Mouse (Mus musculus) gastrocnemius, adult 2 months (tissue): Measurements from ENCODE around the gene Frmd4a. TPM values are rescaled to one million over a fixed set of nuclear protein-coding genes. Genes with fewer than 3 reads are reported as not detected.
"Not testable (repeated sequence)": the region's sequence is repeated elsewhere in the genome, so short reads cannot be mapped to it uniquely, and the experiment has no call there.

ENCODE experiments used
- DNase-seq: peaks from one replicate; pipeline ENCODE4 v3.0.0; 2022
- H3K27ac ChIP-seq: fragments of 200-600 bp; 2 replicates; pipeline ENCODE4 v1.8.1; 2022; ENCODE audit warnings: mild to moderate bottlenecking
- H3K4me3 ChIP-seq: fragments of 200-600 bp; 2 replicates; pipeline ENCODE4 v1.8.1; 2022; ENCODE audit warnings: mild to moderate bottlenecking, moderate library complexity
- CTCF ChIP-seq: fragments of 200-600 bp; IDR thresholded peaks from 2 replicates; pipeline ENCODE4 v1.8.1; 2022; ENCODE audit warnings: antibody characterized with exemption, mild to moderate bottlenecking, moderate library complexity
- intact Hi-C: fragments of 180-260 bp; cut with DNase I; formaldehyde crosslinking; loops from one replicate; pipeline ENCODE4 v1.15.1; 2025
- total RNA-seq, 2 experiments: library from RNA; stranded (reverse); gene quantifications; 2 replicates each; pipeline ENCODE4 v1.2.3; 2021

Frmd4a gene
- total RNA-seq, 2 experiments from 2014 or later: 2.4 to 4.2 TPM

GRCm38 (mm10) chr2:4249723-4250122, 232.2 kb downstream of the Frmd4a start:
- no peak overlapping the region for H3K27ac ChIP-seq
- TF ChIP-seq CTCF: no peak
- DNase-seq: no peak
- H3K4me3 ChIP-seq: no peak overlapping the region
- intact Hi-C loops: no loop called here

- H3K27ac ChIP-seq: peak overlapping the region; percentile 71
- H3K4me3 ChIP-seq: peak overlapping the region; percentile 34
- TF ChIP-seq CTCF: no peak
- intact Hi-C loops: no loop called here
- DNase-seq: no peak
These were observed 235.2 kb downstream of the Frmd4a start for GRCm38 (mm10) chr2:4252541-4253291.

GRCm38 (mm10) chr2:4253348-4253747, 235.8 kb downstream of the Frmd4a start:
- H3K4me3 ChIP-seq: peak overlapping the region; percentile 34
- peak; percentile 45 for DNase-seq
- H3K27ac ChIP-seq: peak overlapping the region; percentile 71
- TF ChIP-seq CTCF: peak; percentile 64
- intact Hi-C loops: no loop called here

- no peak for TF ChIP-seq CTCF
- Histone ChIP-seq H3K4me3 (no peak overlapping the region), H3K27ac (no peak overlapping the region)
- no peak for DNase-seq
- intact Hi-C loops: no loop called here
These were observed 236.6 kb downstream of the Frmd4a start for GRCm38 (mm10) chr2:4254083-4254482.

GRCm38 (mm10) chr2:4256242-4256641, 238.7 kb downstream of the Frmd4a start:
- Histone ChIP-seq H3K4me3 (no peak overlapping the region), H3K27ac (no peak overlapping the region)
- TF ChIP-seq CTCF: no peak
- intact Hi-C loops: no loop called here
- DNase-seq: no peak

GRCm38 (mm10) chr2:4257604-4258003, 240.1 kb downstream of the Frmd4a start:
- intact Hi-C loops: no loop called here
- TF ChIP-seq CTCF: no peak
- Histone ChIP-seq H3K27ac (no peak overlapping the region), H3K4me3 (no peak overlapping the region)
- no peak for DNase-seq

- DNase-seq, intact Hi-C loops, H3K27ac ChIP-seq, H3K4me3 ChIP-seq: not testable (repeated sequence)
These were observed 241.3 kb downstream of the Frmd4a start for GRCm38 (mm10) chr2:4258803-4259202.

- no peak for TF ChIP-seq CTCF
- H3K4me3 ChIP-seq: no peak overlapping the region
- DNase-seq: no peak
- intact Hi-C loops: no loop called here
- no peak overlapping the region for H3K27ac ChIP-seq
These were observed 243.0 kb downstream of the Frmd4a start for GRCm38 (mm10) chr2:4260324-4261058.

- Histone ChIP-seq H3K4me3 (no peak overlapping the region), H3K27ac (no peak overlapping the region)
- intact Hi-C loops: no loop called here
- no peak for DNase-seq
- TF ChIP-seq CTCF: no peak
These were observed 245.2 kb downstream of the Frmd4a start for GRCm38 (mm10) chr2:4262667-4263066.

- TF ChIP-seq CTCF: no peak
- no peak for DNase-seq
- intact Hi-C loops: no loop called here
- no peak overlapping the region for H3K27ac ChIP-seq
- no peak overlapping the region for H3K4me3 ChIP-seq
These were observed 249.9 kb downstream of the Frmd4a start for GRCm38 (mm10) chr2:4267377-4267776.

GRCm38 (mm10) chr2:4282777-4283176, 265.3 kb downstream of the Frmd4a start:
- intact Hi-C loops: no loop called here
- TF ChIP-seq CTCF: no peak
- no peak for DNase-seq
- Histone ChIP-seq H3K27ac (no peak overlapping the region), H3K4me3 (no peak overlapping the region)

- DNase-seq: no peak
- TF ChIP-seq CTCF: no peak
These were observed 268.3 kb downstream of the Frmd4a start for GRCm38 (mm10) chr2:4285693-4286291.

GRCm38 (mm10) chr2:4286390-4286901, 268.9 kb downstream of the Frmd4a start:
- no peak overlapping the region for H3K27ac ChIP-seq
- no peak for DNase-seq
- no peak overlapping the region for H3K4me3 ChIP-seq
- intact Hi-C loops: no loop called here
- TF ChIP-seq CTCF: no peak

More at GRCm38 (mm10) chr2:4285693-4286291, 268.3 kb downstream of the Frmd4a start:
- Histone ChIP-seq H3K4me3 (no peak overlapping the region), H3K27ac (no peak overlapping the region)
- intact Hi-C loops: no loop called here
